Mouse (Mus musculus) CH12.LX (cell line): ENCODE measurements around the gene Ank.

Source experiments
- BHLHE40 ChIP-seq: IDR thresholded peaks from 2 replicates; pipeline ENCODE4 v1.6.1; 2011; ENCODE audit warnings: mild to moderate bottlenecking, low read depth, low read length, improper control_type of control experiment
- CTCF ChIP-seq, 2 experiments: IDR thresholded peaks in 1 of 2; conservative IDR thresholded peaks in 1 of 2; 2 replicates each; pipeline ENCODE4 v1.5.1; 2011 to 2012; ENCODE audit warnings: low read depth in 2 of 2, low read length in 2 of 2, improper control_type of control experiment in 1 of 2, inconsistent platforms in 1 of 2, mild to moderate bottlenecking in 1 of 2, moderate library complexity in 1 of 2
- EP300 ChIP-seq: IDR thresholded peaks from 2 replicates; pipeline ENCODE4 v1.6.1; 2011; ENCODE audit warnings: low read length, improper control_type of control experiment
- JUND ChIP-seq: conservative IDR thresholded peaks from 2 replicates; pipeline ENCODE4 v1.6.1; 2011; ENCODE audit warnings: low read depth, low read length, improper control_type of control experiment
- MAFK ChIP-seq: IDR thresholded peaks from 2 replicates; pipeline ENCODE4 v1.6.1; 2011; ENCODE audit warnings: low read length, improper control_type of control experiment; ENCODE audit not compliant: insufficient replicate concordance
- MAX ChIP-seq: IDR thresholded peaks from 2 replicates; pipeline ENCODE4 v1.6.1; 2011; ENCODE audit warnings: low read length, improper control_type of control experiment
- MXI1 ChIP-seq: IDR thresholded peaks from 2 replicates; pipeline ENCODE4 v1.6.1; 2011; ENCODE audit warnings: mild to moderate bottlenecking, low read depth, low read length, improper control_type of control experiment
- NELFE ChIP-seq: IDR thresholded peaks from 2 replicates; pipeline ENCODE4 v1.6.1; 2011; ENCODE audit warnings: low read depth, low read length, improper control_type of control experiment
- POLR2A ChIP-seq: IDR thresholded peaks from 2 replicates; pipeline ENCODE4 v1.6.1; 2011; ENCODE audit warnings: low read depth, mild to moderate bottlenecking, improper control_type of control experiment, low read length
- POLR2AphosphoS2 ChIP-seq: IDR thresholded peaks from 2 replicates; pipeline ENCODE4 v1.6.1; 2011; ENCODE audit warnings: low read depth, low read length, improper control_type of control experiment
- RAD21 ChIP-seq: IDR thresholded peaks from 2 replicates; pipeline ENCODE4 v1.6.1; 2011; ENCODE audit warnings: low read depth, mild to moderate bottlenecking, low read length, improper control_type of control experiment, moderate library complexity
- TCF12 ChIP-seq: IDR thresholded peaks from 2 replicates; pipeline ENCODE4 v1.6.1; 2014; ENCODE audit warnings: low read depth, mild to moderate bottlenecking, inconsistent platforms, low read length, improper control_type of control experiment
- ZKSCAN1 ChIP-seq: IDR thresholded peaks from 2 replicates; pipeline ENCODE4 v1.6.1; 2012; ENCODE audit warnings: low read depth, inconsistent platforms, low read length, improper control_type of control experiment, borderline replicate concordance

GRCm38 (mm10) chr15:27488042-27488441 lies 21.6 kb downstream of the Ank start:
- TF ChIP-seq CTCF (conservative IDR thresholded peaks at IDR 0.05 in 1 of 2, IDR thresholded peaks at IDR 0.05 in 1 of 2; ENCODE audit: low read depth in 2 of 2, low read length in 2 of 2) (no peak), MXI1 (no peak), POLR2A (no peak), POLR2AphosphoS2 (no peak), MAFK (no peak), ZKSCAN1 (no peak), NELFE (no peak), TCF12 (no peak), MAX (no peak), BHLHE40 (no peak), JUND (no peak), EP300 (no peak), RAD21 (no peak)
